Mouse (Mus musculus) MEL (cell line): ENCODE data around the gene Pla2g16. TPM values are rescaled to one million over a fixed set of nuclear protein-coding genes. Genes with fewer than 3 reads are reported as not detected.

Source experiments
- DNase-seq: peaks from one replicate; pipeline ENCODE4 v3.0.0; 2011; ENCODE audit warnings: low read depth, low spot score
- H3K27ac ChIP-seq: 2 replicates; pipeline ENCODE4 v1.5.1; 2012; ENCODE audit warnings: low read depth, mild to moderate bottlenecking, control low read depth, low read length, moderate library complexity; ENCODE audit not compliant: control insufficient read depth
- H3K27me3 ChIP-seq, 2 experiments: fragments of 150-350 bp in 1 of 2; sonication (generic) in 1 of 2; 2 replicates each; pipeline ENCODE4 v1.6.1; 2012; ENCODE audit warnings: low read length in 2 of 2, mild to moderate bottlenecking in 2 of 2, improper control_type of control experiment in 1 of 2, moderate library complexity in 1 of 2; ENCODE audit not compliant: insufficient read depth in 2 of 2, control insufficient read depth in 1 of 2
- H3K36me3 ChIP-seq, 2 experiments: 2 replicates each; pipeline ENCODE4 v1.6.1; 2012 to 2014; ENCODE audit warnings: low read length in 2 of 2, improper control_type of control experiment in 1 of 2, inconsistent platforms in 1 of 2, mild to moderate bottlenecking in 1 of 2; ENCODE audit not compliant: insufficient read depth in 2 of 2, control insufficient read depth in 1 of 2
- H3K4me1 ChIP-seq, 2 experiments: fragments of 150-350 bp in 1 of 2; sonication (generic) in 1 of 2; 2 replicates each; pipeline ENCODE4 v1.6.1; 2012; ENCODE audit warnings: low read length in 2 of 2, improper control_type of control experiment in 1 of 2, mild to moderate bottlenecking in 1 of 2; ENCODE audit not compliant: insufficient read depth in 2 of 2, control insufficient read depth in 1 of 2
- H3K4me3 ChIP-seq, 2 experiments: fragments of 150-350 bp in 1 of 2; sonication (generic) in 1 of 2; 2 replicates each; pipeline ENCODE4 v1.5.1; 2012; ENCODE audit warnings: low read depth in 2 of 2, low read length in 2 of 2, mild to moderate bottlenecking in 2 of 2, moderate library complexity in 2 of 2, control low read depth in 1 of 2, improper control_type of control experiment in 1 of 2; ENCODE audit not compliant: control insufficient read depth in 1 of 2, insufficient read depth in 1 of 2
- H3K79me2 ChIP-seq: 2 replicates; pipeline ENCODE4 v1.6.1; 2012; ENCODE audit warnings: mild to moderate bottlenecking, low read length, moderate library complexity; ENCODE audit not compliant: control insufficient read depth, poor library complexity, insufficient read depth
- H3K9ac ChIP-seq: 2 replicates; pipeline ENCODE4 v1.6.1; 2012; ENCODE audit warnings: low read depth, mild to moderate bottlenecking, control low read depth, low read length, moderate library complexity; ENCODE audit not compliant: control insufficient read depth, poor library complexity, severe bottlenecking
- H3K9me3 ChIP-seq: fragments of 150-350 bp; sonication (generic); replicated peaks from 2 replicates; pipeline ENCODE4 v1.6.1; 2012; ENCODE audit warnings: mild to moderate bottlenecking, low read length, improper control_type of control experiment, moderate library complexity; ENCODE audit not compliant: insufficient read depth
- BHLHE40 ChIP-seq: IDR thresholded peaks from 2 replicates; pipeline ENCODE4 v1.6.1; 2012; ENCODE audit warnings: low read depth, mild to moderate bottlenecking, inconsistent platforms, low read length, improper control_type of control experiment, borderline replicate concordance
- CHD2 ChIP-seq: IDR thresholded peaks from 2 replicates; pipeline ENCODE4 v1.6.1; 2011; ENCODE audit warnings: low read length, improper control_type of control experiment
- CTCF ChIP-seq, 3 experiments: IDR thresholded peaks in 2 of 3; conservative IDR thresholded peaks in 1 of 3; 2 replicates each; pipeline ENCODE4 v1.5.1; 2011 to 2012; ENCODE audit warnings: low read length in 3 of 3, low read depth in 2 of 3, mild to moderate bottlenecking in 2 of 3, improper control_type of control experiment in 1 of 3, inconsistent platforms in 1 of 3, mixed read lengths in 1 of 3, moderate library complexity in 1 of 3; ENCODE audit not compliant: control insufficient read depth in 1 of 3, insufficient read depth in 1 of 3, poor library complexity in 1 of 3, severe bottlenecking in 1 of 3
- ELF1 ChIP-seq: IDR thresholded peaks from 2 replicates; pipeline ENCODE4 v1.6.1; 2014; ENCODE audit warnings: low read depth, mild to moderate bottlenecking, inconsistent platforms, low read length, improper control_type of control experiment, moderate library complexity
- EP300 ChIP-seq, 2 experiments: IDR thresholded peaks; 2 replicates each; pipeline ENCODE4 v1.6.1; 2011; ENCODE audit warnings: improper control_type of control experiment in 2 of 2, low read length in 2 of 2, low read depth in 1 of 2, mild to moderate bottlenecking in 1 of 2
- GABPA ChIP-seq: IDR thresholded peaks from 2 replicates; pipeline ENCODE4 v1.6.1; 2012; ENCODE audit warnings: low read depth, mild to moderate bottlenecking, inconsistent platforms, low read length, improper control_type of control experiment, moderate library complexity
- GATA1 ChIP-seq: IDR thresholded peaks from 2 replicates; pipeline ENCODE4 v1.6.1; 2011; ENCODE audit warnings: low read depth, low read length, improper control_type of control experiment
- JUND ChIP-seq: IDR thresholded peaks from 2 replicates; pipeline ENCODE4 v1.6.1; 2011; ENCODE audit warnings: low read depth, mild to moderate bottlenecking, improper control_type of control experiment, low read length
- KAT2A ChIP-seq: conservative IDR thresholded peaks from 2 replicates; pipeline ENCODE4 v1.6.1; 2012; ENCODE audit warnings: low read depth, low read length, improper control_type of control experiment, inconsistent platforms
- MYB ChIP-seq: IDR thresholded peaks from 2 replicates; pipeline ENCODE4 v1.6.1; 2011; ENCODE audit warnings: mild to moderate bottlenecking, low read depth, low read length, improper control_type of control experiment
- POLR2AphosphoS2 ChIP-seq: IDR thresholded peaks from 2 replicates; pipeline ENCODE4 v1.6.1; 2011; ENCODE audit warnings: low read length, improper control_type of control experiment
- TAL1 ChIP-seq: IDR thresholded peaks from 2 replicates; pipeline ENCODE4 v1.6.1; 2012; ENCODE audit warnings: mild to moderate bottlenecking, inconsistent platforms, low read length, moderate library complexity, mixed read lengths
- TBP ChIP-seq: IDR thresholded peaks from 2 replicates; pipeline ENCODE4 v1.8.0; 2011; ENCODE audit warnings: low read depth, low read length, improper control_type of control experiment
- TCF12 ChIP-seq: IDR thresholded peaks from 2 replicates; pipeline ENCODE4 v1.6.1; 2014; ENCODE audit warnings: low read depth, mild to moderate bottlenecking, inconsistent platforms, low read length, improper control_type of control experiment, moderate library complexity
- UBTF ChIP-seq: IDR thresholded peaks from 2 replicates; pipeline ENCODE4 v1.6.1; 2012; ENCODE audit warnings: low read depth, mild to moderate bottlenecking, inconsistent platforms, low read length, improper control_type of control experiment, moderate library complexity, borderline replicate concordance; ENCODE audit not compliant: insufficient read depth
- USF1 ChIP-seq: IDR thresholded peaks from 2 replicates; pipeline ENCODE4 v1.6.1; 2014; ENCODE audit warnings: low read depth, mild to moderate bottlenecking, inconsistent platforms, low read length, improper control_type of control experiment, moderate library complexity
- ZC3H11A ChIP-seq: IDR thresholded peaks from 2 replicates; pipeline ENCODE4 v1.6.1; 2012; ENCODE audit warnings: low read depth, mild to moderate bottlenecking, inconsistent platforms, low read length, improper control_type of control experiment
- ZMIZ1 ChIP-seq: IDR thresholded peaks from 2 replicates; pipeline ENCODE4 v1.6.1; 2012; ENCODE audit warnings: low read depth, mild to moderate bottlenecking, inconsistent platforms, low read length, improper control_type of control experiment, moderate library complexity
- polyA plus RNA-seq, 2 experiments: library from polyadenylated mRNA; stranded (reverse) in 1 of 2; unstranded in 1 of 2; fragments of >175 nt in 1 of 2; fragments of >200 nt in 1 of 2; gene quantifications; 2 replicates each; pipeline versions ENCODE4 v1.2.1 to v1.2.4; 2012; ENCODE audit warnings: low replicate concordance in 2 of 2, low read depth in 1 of 2; ENCODE audit not compliant: insufficient read length in 2 of 2, insufficient read depth in 1 of 2, missing spikeins in 1 of 2
- total RNA-seq: library from RNA; depleted of rRNA; stranded (reverse); fragments of 300-350 nt; gene quantifications from 2 replicates; pipeline ENCODE4 v1.2.3, GENCODE M21; 2012

Pla2g16 gene
- total and polyA plus RNA-seq, 3 experiments, result 19.0 to 24.7 TPM; not detected in 1

DNA sequence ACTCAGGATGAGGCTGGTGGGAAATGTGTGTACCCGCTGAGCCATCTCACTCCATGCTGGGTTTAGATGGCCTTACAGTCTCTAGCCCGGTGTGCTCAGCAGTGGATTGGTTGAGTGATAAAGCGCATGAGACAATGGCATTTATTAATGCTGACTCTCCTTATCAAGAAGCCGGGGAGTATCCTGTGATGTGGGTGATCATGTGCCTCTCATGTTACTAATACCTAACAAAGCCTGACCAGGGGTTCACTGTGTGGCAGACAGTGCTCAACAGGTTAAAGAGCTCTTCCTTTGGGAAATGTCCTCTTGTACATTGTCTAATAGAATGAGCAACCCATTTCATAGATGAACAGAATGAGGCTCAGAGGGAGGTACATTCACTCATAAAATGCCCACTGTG lies 2.4 kb upstream of the Pla2g16 start:
- no peak for DNase-seq
- Histone ChIP-seq H3K9me3 (no peaks in the 10 kb centered on the region), H3K79me2 (peaks cover 3% of the 10 kb centered on the region; the same call in 1 of the 2 replicates), H3K4me3 (no peak overlapping the region), H3K27me3 (no peaks in the 10 kb centered on the region), H3K9ac (no peak overlapping the region), H3K27ac (no peak overlapping the region), H3K4me1 (peaks cover 18 to 25% of the 10 kb centered on the region in 2 experiments), H3K36me3 (peaks cover 0 to 17% of the 10 kb centered on the region in 2 experiments; a peak in 2 of 4 replicates)
- TF ChIP-seq EP300 (IDR thresholded peaks at IDR 0.05; ENCODE audit: low read depth in 1 of 2, low read length in 2 of 2), result no peak
- TF ChIP-seq UBTF, result no peak
- TF ChIP-seq USF1, result peak; percentile 61; the same call in 1 of the 2 replicates

DNA sequence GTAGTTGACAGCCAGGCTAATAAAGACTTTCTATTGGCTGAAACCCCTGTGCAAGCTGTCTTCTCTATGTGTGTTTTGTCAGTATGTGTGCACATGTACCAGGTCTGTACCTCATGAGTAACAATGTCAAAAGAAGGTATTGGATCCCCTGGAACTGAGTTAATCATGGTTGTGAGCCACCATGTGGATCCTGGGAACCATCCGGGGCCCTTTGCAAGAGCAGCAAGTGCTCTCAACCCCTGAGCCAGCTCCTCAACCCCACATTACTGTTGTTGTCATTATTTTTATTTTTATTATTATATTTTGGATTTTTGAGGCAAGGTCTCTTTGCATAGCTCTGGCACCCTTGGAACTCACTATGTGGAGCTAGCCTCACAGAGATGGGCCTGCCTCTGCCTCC lies 618 bp upstream of the Pla2g16 start:
- Histone ChIP-seq H3K36me3 (peaks cover 0 to 13% of the 10 kb centered on the region in 2 experiments; a peak in 2 of 4 replicates), H3K9ac (no peak overlapping the region), H3K79me2 (peaks cover 3% of the 10 kb centered on the region; the same call in 1 of the 2 replicates), H3K9me3 (no peaks in the 10 kb centered on the region), H3K27me3 (no peaks in the 10 kb centered on the region), H3K4me1 (peaks cover 15 to 24% of the 10 kb centered on the region in 2 experiments), H3K27ac (no peak overlapping the region), H3K4me3 (peak overlapping the region in 1 of 2 experiments; percentile 33; a peak in 2 of 4 replicates)
- TF ChIP-seq MYB (no peak), TCF12 (no peak), POLR2AphosphoS2 (no peak), CTCF (IDR thresholded peaks at IDR 0.05 in 2 of 3, conservative IDR thresholded peaks at IDR 0.05 in 1 of 3; ENCODE audit: control insufficient read depth in 1 of 3, insufficient read depth in 1 of 3, low read depth in 2 of 3, low read length in 3 of 3, poor library complexity in 1 of 3, severe bottlenecking in 1 of 3) (no peak), TAL1 (no peak), ELF1 (no peak), GABPA (no peak), TBP (no peak), JUND (no peak), ZC3H11A (no peak), ZMIZ1 (no peak; the same call in 1 of the 2 replicates), KAT2A (no peak), CHD2 (no peak), GATA1 (no peak), BHLHE40 (no peak), USF1 (no peak)
- no peak for DNase-seq
